Comparison of ENCODE assay signal across 8 mouse cellular contexts in genomic region chr3:90076921-90077716, GRCm38 (mm10). TPM values are rescaled to one million over a fixed set of nuclear protein-coding genes. Genes with fewer than 3 reads are reported as not detected.
A peak's percentile ranks its signal among the peaks of the same experiment; 100 is the strongest.
DNase-seq lines count a peak whose midpoint lies in the region; ATAC-seq and TF ChIP-seq lines count a peak whose summit lies in the region.

No protein-coding gene starts in this region.

- H3K9ac ChIP-seq in forebrain, postnatal 0 days: no peak overlapping the region

- no peaks in the 10 kb centered on the region for H3K9me3 ChIP-seq in forebrain, postnatal 0 days (ENCODE audit: low read length)
- H3K9me3 ChIP-seq in hindbrain, embryonic 10.5 days: no peaks in the 10 kb centered on the region

- DNase-seq in MN1 (ENCODE audit: low spot score): peak; percentile 89
- DNase-seq in brain, embryonic 14.5 days (ENCODE audit: low read depth): peak; percentile 89
- DNase-seq in forebrain, postnatal 0 days: peak; percentile 90
- DNase-seq in hindbrain, embryonic 10.5 days (ENCODE audit: low spot score): peak; percentile 81
- peak; percentile 88 to 89 for DNase-seq in layer of hippocampus, postnatal 10 days (ENCODE audit: low spot score in 2 of 2)
- peak; percentile 65 to 89 for DNase-seq in lung, postnatal 4 days
- peak; percentile 65 for DNase-seq in spleen, adult 12 weeks (ENCODE audit: low spot score)

- H3K36me3 ChIP-seq in forebrain, postnatal 0 days (ENCODE audit: insufficient read depth): no peaks in the 10 kb centered on the region
- H3K36me3 ChIP-seq in hindbrain, embryonic 10.5 days: peaks cover 5% of the 10 kb centered on the region; the same call in 1 of the 2 replicates

- no peaks in the 10 kb centered on the region for H3K27me3 ChIP-seq in forebrain, postnatal 0 days (ENCODE audit: insufficient read depth, low read length)
- no peaks in the 10 kb centered on the region for H3K27me3 ChIP-seq in hindbrain, embryonic 10.5 days (ENCODE audit: insufficient read depth, poor library complexity, severe bottlenecking)

- no peak overlapping the region for H3K4me2 ChIP-seq in forebrain, postnatal 0 days (ENCODE audit: low read depth)

- H3K27ac ChIP-seq in forebrain, postnatal 0 days (ENCODE audit: low read depth, low read length): no peak overlapping the region
- H3K27ac ChIP-seq in hindbrain, embryonic 10.5 days: peak overlapping the region; percentile 77

- H3K4me1 ChIP-seq in forebrain, postnatal 0 days (ENCODE audit: insufficient read depth): peaks cover 9% of the 10 kb centered on the region; the same call in 1 of the 2 replicates
- H3K4me1 ChIP-seq in hindbrain, embryonic 10.5 days (replicated peaks): peaks cover 42% of the 10 kb centered on the region

- no peak for ATAC-seq in forebrain, postnatal 0 days
- no peak for ATAC-seq in megakaryocyte, adult 5-6 weeks (ENCODE audit: poor library complexity, severe bottlenecking)

- H3K4me3 ChIP-seq in forebrain, postnatal 0 days (ENCODE audit: low read depth, low read length): no peak overlapping the region
- peak overlapping the region; percentile 29 for H3K4me3 ChIP-seq in hindbrain, embryonic 10.5 days

- no peak for TF ChIP-seq POLR2A in brain, embryonic 14.5 days (IDR thresholded peaks at IDR 0.05; ENCODE audit: borderline replicate concordance, extremely low read depth, insufficient read depth, insufficient read length, poor library complexity, severe bottlenecking)

- TF ChIP-seq CTCF in brain, embryonic 14.5 days (IDR thresholded peaks at IDR 0.05; ENCODE audit: borderline replicate concordance, extremely low read depth, insufficient read depth, insufficient read length): peak; percentile 79; the same call in 1 of the 2 replicates
- peak; percentile 81 for TF ChIP-seq CTCF in forebrain, postnatal 0 days (IDR thresholded peaks at IDR 0.05; ENCODE audit: low read depth)

- WGBS in forebrain, postnatal 0 days: 7% methylated on average over 5 of the region's 5 CpGs
- 9% methylated on average over 5 of the region's 5 CpGs for WGBS in hindbrain, embryonic 10.5 days

RNA-seq across cellular contexts. Expression of gene Tpm3, which starts 4.7 kb away (rescaled TPM):
- polyA plus RNA-seq in brain, embryonic 14.5 days (2012; rRNA removed): 205 and 222 TPM in 2 replicates
- 315 and 316 TPM in 2 replicates for total RNA-seq in forebrain, postnatal 0 days (2014; rRNA removed)
- 419 and 440 TPM in 2 replicates for polyA plus RNA-seq in forebrain, postnatal 0 days (2015; fragmentation: Nextera tagmentation; extraction: Ambion mirVana)
- 541 and 592 TPM in 2 replicates for polyA plus RNA-seq in hindbrain, embryonic 10.5 days (2016; fragmentation: Nextera tagmentation; extraction: Ambion mirVana)
- total RNA-seq in layer of hippocampus, postnatal 10 days (2021): 100 to 1,000 TPM; 245 to 256 TPM
- total RNA-seq in megakaryocyte, adult 5-6 weeks (2015): 637 and 647 TPM in 2 replicates
- 1,137 and 1,174 TPM in 2 replicates for total RNA-seq in megakaryocyte, adult 5-6 weeks (2017)

RNA-seq across cellular contexts. Expression of gene Ubap2l, which starts 24.7 kb away (rescaled TPM):
- 155 and 184 TPM in 2 replicates for polyA plus RNA-seq in brain, embryonic 14.5 days (2012; rRNA removed)
- 76.9 and 103 TPM in 2 replicates for total RNA-seq in forebrain, postnatal 0 days (2014; rRNA removed)
- 93.8 and 118 TPM in 2 replicates for polyA plus RNA-seq in forebrain, postnatal 0 days (2015; fragmentation: Nextera tagmentation; extraction: Ambion mirVana)
- polyA plus RNA-seq in hindbrain, embryonic 10.5 days (2016; fragmentation: Nextera tagmentation; extraction: Ambion mirVana): 199 and 208 TPM in 2 replicates
- 100 to 1,000 TPM; 146 to 188 TPM for total RNA-seq in layer of hippocampus, postnatal 10 days (2021)
- total RNA-seq in megakaryocyte, adult 5-6 weeks (2015): 134 and 144 TPM in 2 replicates
- total RNA-seq in megakaryocyte, adult 5-6 weeks (2017): 99.6 and 101 TPM in 2 replicates

RNA-seq across cellular contexts. Expression of gene 4933434E20Rik, which starts 25.7 kb away (rescaled TPM):
- polyA plus RNA-seq in brain, embryonic 14.5 days (2012; rRNA removed): 93.7 and 97.7 TPM in 2 replicates
- 91.3 and 94.7 TPM in 2 replicates for total RNA-seq in forebrain, postnatal 0 days (2014; rRNA removed)
- 213 and 221 TPM in 2 replicates for polyA plus RNA-seq in forebrain, postnatal 0 days (2015; fragmentation: Nextera tagmentation; extraction: Ambion mirVana)
- 219 and 222 TPM in 2 replicates for polyA plus RNA-seq in hindbrain, embryonic 10.5 days (2016; fragmentation: Nextera tagmentation; extraction: Ambion mirVana)
- 10 to 100 TPM; 83.5 to 91.6 TPM for total RNA-seq in layer of hippocampus, postnatal 10 days (2021)
- total RNA-seq in megakaryocyte, adult 5-6 weeks (2015): 46.7 and 50.9 TPM in 2 replicates
- 39.0 and 55.0 TPM in 2 replicates for total RNA-seq in megakaryocyte, adult 5-6 weeks (2017)

RNA-seq across cellular contexts. Expression of gene Nup210l, which starts 26.8 kb away (rescaled TPM):
- 1.8 and 2.3 TPM in 2 replicates for polyA plus RNA-seq in brain, embryonic 14.5 days (2012; rRNA removed)
- 0.31 and 0.38 TPM in 2 replicates for total RNA-seq in forebrain, postnatal 0 days (2014; rRNA removed)
- 0.10 and 0.11 TPM in 2 replicates for polyA plus RNA-seq in forebrain, postnatal 0 days (2015; fragmentation: Nextera tagmentation; extraction: Ambion mirVana)
- polyA plus RNA-seq in hindbrain, embryonic 10.5 days (2016; fragmentation: Nextera tagmentation; extraction: Ambion mirVana): 0.50 and 0.56 TPM in 2 replicates
- total RNA-seq in layer of hippocampus, postnatal 10 days (2021): under 1 TPM; 0.36 to 0.50 TPM
- 0.93 and 1.3 TPM in 2 replicates for total RNA-seq in megakaryocyte, adult 5-6 weeks (2015)
- 0.55 and 0.89 TPM in 2 replicates for total RNA-seq in megakaryocyte, adult 5-6 weeks (2017)
